Mouse (Mus musculus): Measurements from ENCODE around the gene Smox.

GRCm38 (mm10) chr2:131497224-131497856 lies 6.0 kb downstream of the Smox start:
- TF ChIP-seq EP300 (IDR thresholded peaks at IDR 0.05; ENCODE audit: low read depth) = peak; percentile 99
- no peak for TF ChIP-seq CTCF (IDR thresholded peaks at IDR 0.05; ENCODE audit: low read depth)

All from liver, embryonic 14.5 days (tissue).